Mouse (Mus musculus) left cerebral cortex, adult 2 months (tissue): ENCODE data around the gene Prrc2c. TPM values are rescaled to one million over a fixed set of nuclear protein-coding genes. Genes with fewer than 3 reads are reported as not detected.
"Not testable (repeated sequence)": the region's sequence is repeated elsewhere in the genome, so short reads cannot be mapped to it uniquely, and the experiment has no call there.

Experiments used
- DNase-seq, 2 experiments: peaks; one replicate each; pipeline ENCODE4 v3.0.0; 2021 to 2022; ENCODE audit warnings: low spot score in 2 of 2, mixed read lengths in 1 of 2; ENCODE audit errors: extremely low spot score in 1 of 2
- H3K27ac ChIP-seq: fragments of 200-600 bp; 2 replicates; pipeline ENCODE4 v1.8.1; 2022
- H3K4me3 ChIP-seq: fragments of 200-600 bp; 2 replicates; pipeline ENCODE4 v1.8.1; 2022
- CTCF ChIP-seq: fragments of 200-600 bp; IDR thresholded peaks from 2 replicates; pipeline ENCODE4 v1.8.1; 2022; ENCODE audit warnings: antibody characterized with exemption, mild to moderate bottlenecking, moderate library complexity
- intact Hi-C: fragments of 180-260 bp; cut with DNase I; formaldehyde crosslinking; loops from one replicate; pipeline ENCODE4 v1.15.1; 2025
- total RNA-seq, 2 experiments: library from RNA; stranded (reverse); gene quantifications; 2 replicates each; pipeline ENCODE4 v1.2.3; 2021

Prrc2c gene
- total RNA-seq, 2 experiments from 2014 or later, result 218 to 220 TPM

- peak; percentile 70 to 71 for DNase-seq
- TF ChIP-seq CTCF, result peak; percentile 76
- Histone ChIP-seq H3K4me3 (no peak overlapping the region), H3K27ac (no peak overlapping the region)
- intact Hi-C loops, result loop anchor here (1.0 to 10.0 kb wide), 4 partner anchors 93 to 690 kb away; partner anchors contain the start of genes 4930558K02Rik and Vamp4
Observed at GRCm38 (mm10) chr1:162664826-162665475, 75.4 kb downstream of the Prrc2c start.

GRCm38 (mm10) chr1:162660276-162660860 lies 80.0 kb downstream of the Prrc2c start:
- no peak for TF ChIP-seq CTCF
- Histone ChIP-seq H3K27ac (no peak overlapping the region), H3K4me3 (no peak overlapping the region)
- no peak for DNase-seq
- intact Hi-C loops, result loop anchor here (10.0 kb wide), 2 partner anchors 296 to 686 kb away; partner anchors contain the start of gene 4930558K02Rik

- Histone ChIP-seq H3K4me3 (no peak within 1 kb of the TSS), H3K27ac (no peak within 1 kb of the TSS)
- no peak for DNase-seq
- intact Hi-C loops, result no loop called here
- TF ChIP-seq CTCF, result no peak
Observed at GRCm38 (mm10) chr1:162658119-162658518, 82.2 kb downstream of the Prrc2c start, which contains the start of gene Myocos. Gene Myocos, minus strand, starts transcription at chr1:162658219.

- intact Hi-C loops, result no loop called here
- no peak overlapping the region for H3K27ac ChIP-seq
- TF ChIP-seq CTCF, result no peak
- H3K4me3 ChIP-seq, result no peak overlapping the region
- DNase-seq, result no peak
Observed at GRCm38 (mm10) chr1:162648416-162648815, 91.9 kb downstream of the Prrc2c start.

- peak; percentile 25 for TF ChIP-seq CTCF
- H3K27ac ChIP-seq, result no peak overlapping the region
- intact Hi-C loops, result no loop called here
- H3K4me3 ChIP-seq, result no peak overlapping the region
- no peak for DNase-seq
Observed at GRCm38 (mm10) chr1:162646083-162646686, 94.2 kb downstream of the Prrc2c start.

- Histone ChIP-seq H3K27ac (no peak overlapping the region), H3K4me3 (no peak overlapping the region)
- intact Hi-C loops, result no loop called here
- TF ChIP-seq CTCF, result no peak; the same call in 1 of the 2 replicates
- peak; percentile 28 to 37 for DNase-seq
Observed at GRCm38 (mm10) chr1:162643752-162644151, 96.6 kb downstream of the Prrc2c start.

GRCm38 (mm10) chr1:162642591-162642990 lies 97.8 kb downstream of the Prrc2c start:
- no peak for DNase-seq
- no peak overlapping the region for H3K4me3 ChIP-seq

GRCm38 (mm10) chr1:162639861-162640260 lies 100.5 kb downstream of the Prrc2c start:
- H3K27ac ChIP-seq, result no peak overlapping the region

More at GRCm38 (mm10) chr1:162642591-162642990, 97.8 kb downstream of the Prrc2c start:
- intact Hi-C loops, result no loop called here
- TF ChIP-seq CTCF, result no peak
- no peak overlapping the region for H3K27ac ChIP-seq

GRCm38 (mm10) chr1:162639051-162639750 lies 101.2 kb downstream of the Prrc2c start, which contains the start of gene Myoc:
Gene Myoc, plus strand, starts transcription at chr1:162639155.
- TF ChIP-seq CTCF, result no peak
- intact Hi-C loops, result no loop called here

More at GRCm38 (mm10) chr1:162639861-162640260, 100.5 kb downstream of the Prrc2c start:
- TF ChIP-seq CTCF, result no peak
- intact Hi-C loops, result no loop called here
- no peak overlapping the region for H3K4me3 ChIP-seq
- no peak for DNase-seq

GRCm38 (mm10) chr1:162638535-162638934 lies 101.8 kb downstream of the Prrc2c start:
- no peak for DNase-seq
- Histone ChIP-seq H3K4me3 (no peak overlapping the region), H3K27ac (no peak overlapping the region)
- intact Hi-C loops, result no loop called here
- TF ChIP-seq CTCF, result no peak

More at GRCm38 (mm10) chr1:162639051-162639750, 101.2 kb downstream of the Prrc2c start, which contains the start of gene Myoc:
- no peak within 1 kb of the TSS for H3K4me3 ChIP-seq
- no peak for DNase-seq
- no peak within 1 kb of the TSS for H3K27ac ChIP-seq

GRCm38 (mm10) chr1:162636516-162636915 lies 103.8 kb downstream of the Prrc2c start:
- Histone ChIP-seq H3K4me3 (no peak overlapping the region), H3K27ac (no peak overlapping the region)
- intact Hi-C loops, result no loop called here
- TF ChIP-seq CTCF, result no peak
- no peak for DNase-seq

- DNase-seq, H3K4me3 ChIP-seq, H3K27ac ChIP-seq, intact Hi-C loops: not testable (repeated sequence)
Observed at GRCm38 (mm10) chr1:162635291-162635931, 104.9 kb downstream of the Prrc2c start.

GRCm38 (mm10) chr1:162628326-162628725 lies 112.0 kb downstream of the Prrc2c start:
- DNase-seq, H3K27ac ChIP-seq, intact Hi-C loops, H3K4me3 ChIP-seq: not testable (repeated sequence)

GRCm38 (mm10) chr1:162627821-162628220 lies 112.5 kb downstream of the Prrc2c start:
- DNase-seq, H3K27ac ChIP-seq, H3K4me3 ChIP-seq, intact Hi-C loops: not testable (repeated sequence)
